35 mouse cellular contexts compared by ENCODE assay signal in genomic region chr10:119541655-119542054, GRCm38 (mm10).
"Had no signal": no experiment of that assay in that cellular context is flagged by ENCODE, and none has a peak within 500 bp of the region (broad histone marks: within the 10 kb centered on the region; RNA-seq: fewer than 3 reads in every experiment).

No protein-coding gene starts in this region.

- H3K4me2 ChIP-seq: heart, embryonic 11.5 days; heart, embryonic 12.5 days; heart, embryonic 13.5 days; heart, embryonic 15.5 days; hindbrain, embryonic 12.5 days; hindbrain, embryonic 13.5 days; hindbrain, embryonic 14.5 days; hindbrain, embryonic 15.5 days; intestine, embryonic 15.5 days; kidney, embryonic 15.5 days had no signal

- H3K36me3 ChIP-seq: heart, embryonic 13.5 days; heart, embryonic 15.5 days; hindbrain, embryonic 12.5 days; hindbrain, embryonic 13.5 days; hindbrain, embryonic 15.5 days; intestine, embryonic 15.5 days; kidney, embryonic 15.5 days had no signal

- H3K9me3 ChIP-seq: heart, embryonic 10.5 days; heart, embryonic 12.5 days; heart, embryonic 13.5 days; heart, embryonic 15.5 days; hindbrain, embryonic 12.5 days; hindbrain, embryonic 13.5 days; hindbrain, embryonic 15.5 days; intestine, embryonic 15.5 days; kidney, embryonic 15.5 days had no signal

- DNase-seq: heart, postnatal 10 days; heart, postnatal 14 days; heart, postnatal 36 days; heart, postnatal 4 days; kidney, adult 11 months; kidney, adult 18-20 months; kidney, adult 2 months; kidney, adult 8-10 months; kidney, adult 9 months; kidney, postnatal 10 days; kidney, postnatal 14 days; kidney, postnatal 25 days; kidney, postnatal 36 days; kidney, postnatal 4 days; layer of hippocampus, adult 9-11 months; layer of hippocampus, postnatal 36 days had no signal

- H3K4me1 ChIP-seq: heart, embryonic 12.5 days; heart, embryonic 15.5 days; intestine, embryonic 15.5 days; kidney, embryonic 15.5 days had no signal

- ATAC-seq: hindbrain, embryonic 16.5 days; hindbrain, postnatal 0 days; inflammation-experienced regulatory T-cells, adult 6 months; intestine, embryonic 15.5 days; intestine, embryonic 16.5 days; intestine, postnatal 0 days had no signal

- H3K27ac ChIP-seq: heart, embryonic 10.5 days; heart, embryonic 13.5 days; heart, embryonic 15.5 days; hindbrain, embryonic 10.5 days; hindbrain, embryonic 12.5 days; hindbrain, embryonic 13.5 days; hindbrain, embryonic 14.5 days; hindbrain, embryonic 15.5 days; hindbrain, postnatal 0 days; intestine, embryonic 15.5 days; kidney, embryonic 15.5 days; kidney, postnatal 0 days; layer of hippocampus, adult 2 months had no signal

- H3K9ac ChIP-seq: heart, embryonic 12.5 days; heart, embryonic 13.5 days; heart, embryonic 15.5 days; hindbrain, embryonic 12.5 days; hindbrain, embryonic 13.5 days; hindbrain, embryonic 14.5 days; hindbrain, embryonic 15.5 days; intestine, embryonic 15.5 days; kidney, embryonic 15.5 days had no signal

- H3K4me3 ChIP-seq: heart, embryonic 10.5 days; heart, embryonic 12.5 days; heart, embryonic 13.5 days; heart, embryonic 15.5 days; hindbrain, embryonic 10.5 days; hindbrain, embryonic 12.5 days; hindbrain, embryonic 13.5 days; hindbrain, embryonic 15.5 days; intestine, embryonic 15.5 days; kidney, embryonic 15.5 days; layer of hippocampus, adult 2 months had no signal

- H3K27me3 ChIP-seq: heart, embryonic 13.5 days; heart, embryonic 15.5 days; hindbrain, embryonic 12.5 days; hindbrain, embryonic 13.5 days; hindbrain, embryonic 15.5 days; intestine, embryonic 15.5 days; kidney, embryonic 15.5 days had no signal
